Mouse (Mus musculus): ENCODE measurements around the gene Lck.

Gene Lck

DNA sequence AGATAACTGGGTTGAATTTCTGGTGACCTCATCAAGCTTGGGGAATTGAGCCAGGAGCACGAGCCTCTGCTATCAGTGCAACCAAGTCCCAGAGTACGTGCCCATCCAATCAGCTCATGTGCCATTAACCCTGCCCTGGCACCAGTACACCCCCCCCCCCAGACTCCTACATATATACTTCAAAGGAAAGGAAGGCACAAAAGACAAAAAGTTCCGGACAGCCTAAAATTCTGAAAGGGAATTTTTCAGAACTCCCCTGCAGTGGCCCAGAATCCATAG lies 65.3 kb downstream of the Lck start:
- DNase-seq (ENCODE audit: low spot score): no peak

DNA sequence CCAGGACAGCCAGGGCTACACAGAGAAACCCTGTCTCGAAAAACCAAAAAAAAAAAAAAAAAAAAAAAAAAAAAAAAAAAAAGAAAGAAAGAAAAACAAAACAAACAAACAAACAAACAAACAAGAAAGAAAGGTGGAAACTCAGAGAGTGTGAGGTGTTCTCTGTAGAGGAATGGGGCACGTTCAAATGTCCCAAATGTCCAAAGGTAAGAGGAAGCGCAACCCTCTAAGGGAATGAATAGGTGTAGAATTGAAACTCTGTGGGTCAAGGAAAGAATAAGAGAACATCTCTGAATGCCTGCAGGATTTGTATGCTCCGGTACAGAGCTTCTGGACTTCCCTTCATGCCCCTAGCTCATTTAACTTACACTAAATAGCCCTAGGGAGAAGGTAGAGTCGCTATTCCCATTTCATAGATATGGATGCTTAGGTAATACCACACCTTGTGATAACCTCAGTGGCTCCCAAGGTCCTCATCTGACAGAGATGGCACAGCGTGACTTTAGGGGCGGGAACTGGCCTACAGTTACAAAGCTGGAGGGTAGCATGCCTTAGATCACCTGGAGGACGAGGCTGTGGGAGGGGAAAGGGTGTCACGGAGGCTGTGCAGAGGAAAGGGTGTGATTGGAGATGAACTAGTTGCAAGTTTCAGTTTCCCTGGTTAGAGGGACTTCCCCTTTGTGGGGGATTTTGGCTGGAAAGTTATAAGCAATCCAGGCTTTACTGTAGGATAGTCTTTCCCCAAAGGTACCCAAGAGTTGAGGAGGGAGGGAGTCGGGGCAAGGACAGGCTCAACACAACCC lies 65.8 kb downstream of the Lck start:
- DNase-seq (ENCODE audit: low spot score): no peak

DNA sequence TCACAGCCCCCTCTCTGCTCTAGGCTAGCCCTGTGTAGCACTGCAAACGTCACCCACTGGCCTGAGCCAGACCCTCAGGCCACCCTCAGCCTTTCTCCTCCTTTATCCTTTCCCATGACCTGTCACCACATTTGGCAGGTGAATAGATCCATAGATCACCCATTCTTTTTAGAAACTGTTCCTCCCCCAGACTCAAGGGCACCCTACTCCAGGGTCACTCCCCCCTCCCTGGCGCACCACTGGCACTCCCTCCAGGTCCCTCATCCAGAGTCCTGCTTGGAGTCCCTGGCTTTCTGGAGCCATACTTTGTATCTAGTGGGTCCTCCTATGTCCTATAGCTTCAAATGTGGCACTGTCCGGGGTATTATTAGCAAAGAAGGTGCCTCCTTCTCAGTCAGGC lies 67.9 kb downstream of the Lck start:
- DNase-seq (ENCODE audit: low spot score): no peak

DNA sequence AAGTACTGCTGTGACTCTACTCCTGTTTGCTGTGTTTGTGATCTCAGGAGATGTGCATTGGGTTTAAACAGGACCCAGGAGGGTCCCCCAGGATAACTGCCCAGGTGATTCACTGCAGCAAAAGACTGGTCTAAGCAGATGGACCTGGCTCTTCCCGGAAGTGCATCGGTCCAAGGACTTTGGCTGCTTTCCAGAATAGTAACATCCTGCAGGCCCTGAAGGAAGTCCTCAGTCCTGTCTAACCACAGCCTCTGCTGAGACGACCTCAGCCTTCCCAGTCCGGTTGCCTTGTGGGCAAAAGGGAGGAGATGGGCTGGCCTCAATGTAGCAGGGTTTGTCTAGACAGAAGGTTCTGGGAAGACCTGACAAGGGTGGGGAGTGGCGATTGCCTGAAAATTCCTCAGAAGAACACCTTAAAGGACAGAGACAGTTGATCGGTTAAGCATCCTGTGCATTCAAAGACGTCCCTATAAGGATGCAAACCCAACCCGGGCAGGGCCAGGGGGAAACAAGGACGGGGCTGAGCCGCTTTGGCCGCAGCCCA lies 70.5 kb downstream of the Lck start:
- DNase-seq (ENCODE audit: low spot score): no peak

DNA sequence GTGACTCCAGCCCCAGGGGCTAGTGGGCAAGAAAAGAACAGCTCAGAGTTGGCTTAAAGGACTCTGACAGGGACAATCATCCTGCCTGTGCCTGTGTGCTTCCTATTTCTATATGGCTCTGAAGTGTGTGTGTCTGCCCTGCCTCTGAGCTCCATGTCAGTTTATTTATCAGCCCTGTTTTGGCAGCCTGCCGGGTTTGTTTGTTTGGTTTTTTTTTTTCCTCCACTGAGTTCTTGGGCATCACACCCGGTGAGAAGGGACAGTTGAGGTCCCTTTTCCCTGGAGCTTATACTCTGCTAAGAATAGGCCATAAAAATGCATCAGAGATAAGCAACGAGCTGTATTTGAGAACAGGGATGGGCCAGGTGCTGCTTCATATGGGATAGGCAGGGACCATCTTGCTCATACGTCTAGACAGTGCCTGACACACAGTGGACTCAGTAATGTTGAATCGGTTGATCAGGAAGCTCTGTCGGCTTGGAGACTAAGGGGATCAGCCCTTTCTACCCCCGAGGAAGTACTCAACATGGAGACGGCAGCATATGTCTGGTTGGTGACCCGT lies 71.0 kb downstream of the Lck start:
- DNase-seq (ENCODE audit: low spot score): no peak

DNA sequence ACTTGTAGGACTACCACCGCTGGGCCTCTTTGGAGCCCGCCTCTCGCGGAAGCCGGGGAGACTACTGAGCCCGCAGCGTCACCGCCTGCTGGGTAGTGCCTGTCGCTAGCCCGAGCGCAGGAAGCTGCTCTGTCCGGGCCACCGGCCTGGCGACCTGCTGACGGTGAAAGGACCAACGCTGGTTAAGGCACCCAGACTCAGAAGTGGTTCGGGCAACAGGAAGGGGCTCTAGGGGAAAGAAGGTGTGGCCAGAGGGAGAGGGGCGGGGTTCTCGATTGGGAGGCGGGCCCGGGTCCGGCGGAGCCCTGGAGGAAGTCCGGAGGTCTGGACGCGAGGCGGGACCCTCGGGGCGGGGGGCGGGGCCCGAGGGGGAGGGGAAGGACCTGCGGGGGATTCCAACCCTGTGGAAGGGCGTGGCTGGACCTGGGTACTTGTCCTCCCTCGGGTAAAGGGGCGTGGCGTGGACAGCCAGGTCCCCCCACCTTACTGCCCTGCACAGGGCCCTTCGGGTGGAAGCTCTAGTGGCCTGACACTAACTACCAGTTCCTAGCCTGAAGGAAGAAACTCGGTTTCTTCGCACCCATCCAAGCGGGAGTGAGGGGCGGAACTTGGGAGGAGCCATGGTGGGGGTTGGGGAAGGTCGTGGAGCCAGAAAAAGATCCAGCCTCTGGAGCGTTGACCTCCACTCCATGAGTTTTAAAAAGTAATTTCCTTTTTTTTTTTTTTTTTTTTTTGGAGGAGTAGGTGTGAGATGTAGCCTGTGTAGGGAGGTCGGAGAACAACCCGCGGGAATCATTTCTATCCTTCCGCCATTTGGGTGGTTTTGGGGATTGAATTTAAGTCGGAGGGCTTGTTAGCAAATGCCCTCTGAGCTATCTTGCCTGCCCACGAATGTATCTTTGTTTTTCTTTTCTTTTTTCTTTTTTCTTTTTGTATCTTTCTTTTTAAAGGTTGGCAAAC lies 72.6 kb downstream of the Lck start:
- DNase-seq (ENCODE audit: low spot score): peak; percentile 72

DNA sequence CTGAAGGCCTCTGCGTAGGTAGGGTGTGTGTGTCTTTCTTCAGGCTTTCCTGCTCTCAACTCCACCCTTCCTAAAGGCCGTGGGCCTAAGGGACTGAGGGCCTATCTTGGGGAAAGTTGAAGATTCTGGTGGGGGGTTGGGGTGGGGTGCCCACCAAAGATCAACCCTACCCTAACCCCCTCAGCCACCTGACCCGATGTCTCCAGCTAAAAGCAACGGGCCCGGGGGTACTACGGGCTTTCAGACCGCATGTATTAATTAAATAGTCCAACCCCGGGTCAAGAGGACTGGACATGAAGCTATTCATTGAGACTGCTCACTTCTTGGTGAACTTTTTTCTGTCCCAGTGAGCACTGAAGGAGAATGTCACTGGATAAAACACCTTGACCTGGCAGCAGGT lies 73.4 kb downstream of the Lck start:
- DNase-seq (ENCODE audit: low spot score): no peak

DNA sequence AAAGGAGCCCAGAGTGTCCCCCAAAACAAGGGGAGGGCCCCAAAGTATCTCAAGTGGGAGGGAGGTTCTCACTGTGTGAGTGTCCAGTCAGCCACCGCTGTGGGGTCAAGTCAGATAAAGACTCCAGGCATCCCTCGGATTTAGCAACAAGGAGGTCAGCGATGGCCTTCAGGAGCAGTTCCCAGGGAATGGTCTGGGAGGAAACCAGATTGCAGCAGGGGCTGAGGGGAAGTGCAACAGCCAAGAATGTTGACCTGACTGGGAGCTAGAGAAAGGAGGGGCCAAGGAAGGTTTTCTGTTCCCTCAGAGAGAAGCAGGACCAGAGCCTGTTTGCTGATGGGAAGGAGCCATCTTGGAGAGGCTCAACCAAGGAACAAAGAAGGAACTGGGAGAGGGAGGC lies 74.5 kb downstream of the Lck start:
- no peak for DNase-seq (ENCODE audit: low spot score)
